Mouse (Mus musculus): Measurements from ENCODE around the gene Plekhb1.

Gene Plekhb1

GRCm38 (mm10) chr7:100662231-100662630 is at the start of gene Plekhb1:
TSS of gene Plekhb1 (minus strand) at chr7:100662414.
- no peak for DNase-seq

- no peak for DNase-seq
Measured at GRCm38 (mm10) chr7:100706883-100707480, 44.8 kb upstream of the Plekhb1 start.

- DNase-seq, result peak; percentile 95
Measured at GRCm38 (mm10) chr7:100706143-100706841, 44.1 kb upstream of the Plekhb1 start, which contains the start of gene Fam168a. TSS of gene Fam168a (plus strand) at chr7:100706635.

- no peak for DNase-seq
Measured at GRCm38 (mm10) chr7:100699771-100700770, 37.9 kb upstream of the Plekhb1 start.

- no peak for DNase-seq
Measured at GRCm38 (mm10) chr7:100693199-100693598, 31.0 kb upstream of the Plekhb1 start.

GRCm38 (mm10) chr7:100688471-100688870 is 26.3 kb upstream of the Plekhb1 start:
- DNase-seq, result no peak

GRCm38 (mm10) chr7:100685061-100686030 is 23.1 kb upstream of the Plekhb1 start:
- peak; percentile 68 for DNase-seq

- DNase-seq, result peak; percentile 27
Measured at GRCm38 (mm10) chr7:100684538-100684937, 22.3 kb upstream of the Plekhb1 start.

- DNase-seq, result no peak
Measured at GRCm38 (mm10) chr7:100684081-100684480, 21.9 kb upstream of the Plekhb1 start.

- no peak for DNase-seq
Measured at GRCm38 (mm10) chr7:100683241-100683640, 21.0 kb upstream of the Plekhb1 start.

GRCm38 (mm10) chr7:100681132-100681531 is 18.9 kb upstream of the Plekhb1 start:
- DNase-seq, result no peak

GRCm38 (mm10) chr7:100678948-100679880 is 17.0 kb upstream of the Plekhb1 start:
- DNase-seq, result no peak

GRCm38 (mm10) chr7:100678052-100678451 is 15.8 kb upstream of the Plekhb1 start:
- DNase-seq, result no peak

GRCm38 (mm10) chr7:100674941-100675340 is 12.7 kb upstream of the Plekhb1 start:
- DNase-seq, result no peak

- DNase-seq, result no peak
Measured at GRCm38 (mm10) chr7:100673452-100673851, 11.2 kb upstream of the Plekhb1 start.

GRCm38 (mm10) chr7:100670646-100671045 is 8.4 kb upstream of the Plekhb1 start:
- no peak for DNase-seq

GRCm38 (mm10) chr7:100663729-100664304 is 1.6 kb upstream of the Plekhb1 start:
- DNase-seq, result no peak

GRCm38 (mm10) chr7:100663190-100663589 is 976 bp upstream of the Plekhb1 start:
- DNase-seq, result peak; percentile 80

- no peak for DNase-seq
Measured at GRCm38 (mm10) chr7:100661264-100661663, 950 bp downstream of the Plekhb1 start.

GRCm38 (mm10) chr7:100658093-100658578 is 4.1 kb downstream of the Plekhb1 start:
- no peak for DNase-seq

Measured in cerebellum, adult 9-11 months (tissue).